Mouse (Mus musculus) B cell, adult 2 months (primary cell): Measurements from ENCODE around the gene Per1.

Experiments
- DNase-seq, 2 experiments: peaks; one replicate each; pipeline ENCODE4 v3.0.0; 2022

Gene Per1

DNA sequence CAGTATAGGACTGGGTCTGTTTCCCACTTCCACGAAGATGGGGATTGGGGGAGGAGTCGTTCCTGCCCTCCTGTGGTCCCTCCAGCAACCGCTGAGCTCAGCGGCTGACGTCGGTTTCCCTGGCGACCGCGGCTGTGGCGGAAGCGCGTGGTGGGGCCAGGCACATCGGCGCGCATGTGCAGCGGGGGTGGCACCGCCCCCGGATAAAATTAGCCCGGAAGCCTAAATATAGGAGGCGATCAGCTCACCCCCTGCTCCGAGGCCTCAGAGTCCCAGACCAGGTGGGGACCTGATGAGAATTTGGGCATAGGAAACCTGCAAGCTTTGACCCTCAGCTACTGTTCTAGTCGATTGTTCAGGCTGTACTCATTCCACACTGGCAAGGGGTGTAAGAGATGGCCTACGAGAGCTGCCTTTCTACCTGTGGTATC is 4.9 kb downstream of the Per1 start:
- peak; percentile 95 for DNase-seq

DNA sequence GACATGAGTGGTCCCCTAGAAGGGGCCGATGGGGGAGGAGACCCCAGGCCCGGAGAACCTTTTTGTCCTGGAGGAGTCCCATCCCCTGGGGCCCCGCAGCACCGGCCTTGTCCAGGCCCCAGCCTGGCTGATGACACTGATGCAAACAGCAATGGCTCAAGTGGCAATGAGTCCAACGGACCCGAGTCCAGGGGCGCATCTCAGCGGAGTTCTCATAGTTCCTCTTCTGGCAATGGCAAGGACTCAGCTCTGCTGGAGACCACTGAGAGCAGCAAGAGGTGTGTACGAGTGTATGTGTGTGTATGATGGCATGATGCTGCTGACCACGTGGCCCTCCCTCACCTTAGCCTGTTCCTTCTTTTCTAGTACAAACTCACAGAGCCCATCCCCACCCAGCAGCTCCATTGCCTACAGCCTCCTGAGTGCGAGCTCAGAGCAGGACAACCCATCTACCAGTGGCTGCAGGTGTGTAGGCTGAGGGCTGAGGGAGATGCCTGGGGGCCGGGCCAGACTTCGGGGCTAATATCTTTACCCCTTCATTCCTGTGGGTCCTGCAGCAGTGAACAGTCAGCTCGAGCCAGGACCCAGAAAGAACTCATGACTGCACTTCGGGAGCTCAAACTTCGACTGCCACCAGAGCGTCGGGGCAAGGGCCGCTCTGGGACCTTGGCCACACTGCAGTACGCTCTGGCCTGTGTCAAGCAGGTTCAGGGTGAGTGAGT is 5.8 kb downstream of the Per1 start:
- DNase-seq, result peak; percentile 29 to 30

DNA sequence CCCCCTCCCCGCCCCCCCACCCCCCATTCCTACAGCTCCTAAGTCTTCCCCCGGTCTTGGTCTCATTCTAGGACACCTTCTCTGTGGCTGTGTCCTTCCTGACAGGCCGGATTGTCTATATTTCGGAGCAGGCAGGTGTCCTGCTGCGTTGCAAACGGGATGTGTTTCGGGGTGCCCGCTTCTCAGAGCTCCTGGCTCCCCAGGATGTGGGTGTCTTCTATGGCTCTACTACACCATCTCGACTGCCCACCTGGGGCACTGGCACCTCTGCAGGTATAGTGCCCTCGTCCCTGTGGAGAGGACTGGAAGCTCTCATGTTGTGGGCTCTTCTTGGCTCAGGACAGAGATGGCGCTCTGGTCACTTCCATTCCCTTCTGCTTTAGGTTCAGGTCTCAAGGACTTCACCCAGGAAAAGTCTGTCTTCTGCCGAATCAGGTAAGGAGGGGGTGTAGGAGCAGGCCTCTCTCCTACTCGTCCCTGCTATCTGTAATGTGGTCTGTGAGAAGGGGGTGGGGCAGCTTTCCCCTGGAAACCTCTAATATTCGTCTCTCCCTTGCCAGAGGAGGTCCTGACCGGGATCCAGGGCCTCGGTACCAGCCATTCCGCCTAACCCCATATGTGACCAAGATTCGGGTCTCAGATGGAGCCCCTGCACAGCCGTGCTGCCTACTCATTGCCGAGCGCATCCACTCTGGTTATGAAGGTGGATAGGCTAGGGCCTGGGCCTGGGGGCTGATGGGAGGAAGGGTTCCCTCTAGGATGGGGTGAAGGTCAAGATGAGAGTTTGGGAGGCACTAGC is 6.8 kb downstream of the Per1 start:
- DNase-seq, result peak in 1 of 2 experiments; percentile 11

DNA sequence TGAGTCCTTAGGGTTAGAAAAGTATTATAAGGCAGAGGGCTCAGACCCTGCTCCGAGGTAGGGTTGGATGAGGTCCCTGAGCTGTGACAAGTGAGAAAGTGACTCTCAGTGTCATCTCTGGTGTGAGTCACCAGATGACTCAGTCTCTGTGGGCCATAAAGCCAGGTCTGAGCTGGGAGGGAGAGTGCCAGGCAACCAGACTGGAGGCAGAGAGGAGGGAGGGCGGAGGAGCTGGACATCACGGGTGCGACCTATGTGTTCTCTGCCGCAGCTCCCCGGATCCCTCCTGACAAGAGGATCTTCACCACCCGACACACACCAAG is 7.3 kb downstream of the Per1 start:
- DNase-seq, result peak in 1 of 2 experiments; percentile 9

DNA sequence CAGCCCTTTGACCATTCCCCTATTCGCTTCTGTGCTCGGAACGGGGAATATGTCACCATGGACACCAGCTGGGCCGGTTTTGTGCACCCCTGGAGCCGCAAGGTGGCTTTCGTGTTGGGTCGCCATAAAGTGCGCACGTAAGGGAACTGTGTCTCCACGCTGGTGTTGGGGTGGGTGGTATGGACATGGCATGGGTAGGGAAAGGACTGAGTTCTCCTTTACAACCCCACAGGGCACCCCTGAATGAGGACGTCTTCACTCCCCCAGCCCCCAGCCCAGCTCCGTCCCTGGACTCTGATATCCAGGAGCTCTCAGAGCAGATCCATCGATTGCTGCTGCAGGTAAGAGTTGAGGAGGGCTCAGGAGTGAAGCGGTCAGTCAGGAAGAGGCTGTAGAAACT is 8.1 kb downstream of the Per1 start:
- DNase-seq, result peak in 1 of 2 experiments; percentile 10

DNA sequence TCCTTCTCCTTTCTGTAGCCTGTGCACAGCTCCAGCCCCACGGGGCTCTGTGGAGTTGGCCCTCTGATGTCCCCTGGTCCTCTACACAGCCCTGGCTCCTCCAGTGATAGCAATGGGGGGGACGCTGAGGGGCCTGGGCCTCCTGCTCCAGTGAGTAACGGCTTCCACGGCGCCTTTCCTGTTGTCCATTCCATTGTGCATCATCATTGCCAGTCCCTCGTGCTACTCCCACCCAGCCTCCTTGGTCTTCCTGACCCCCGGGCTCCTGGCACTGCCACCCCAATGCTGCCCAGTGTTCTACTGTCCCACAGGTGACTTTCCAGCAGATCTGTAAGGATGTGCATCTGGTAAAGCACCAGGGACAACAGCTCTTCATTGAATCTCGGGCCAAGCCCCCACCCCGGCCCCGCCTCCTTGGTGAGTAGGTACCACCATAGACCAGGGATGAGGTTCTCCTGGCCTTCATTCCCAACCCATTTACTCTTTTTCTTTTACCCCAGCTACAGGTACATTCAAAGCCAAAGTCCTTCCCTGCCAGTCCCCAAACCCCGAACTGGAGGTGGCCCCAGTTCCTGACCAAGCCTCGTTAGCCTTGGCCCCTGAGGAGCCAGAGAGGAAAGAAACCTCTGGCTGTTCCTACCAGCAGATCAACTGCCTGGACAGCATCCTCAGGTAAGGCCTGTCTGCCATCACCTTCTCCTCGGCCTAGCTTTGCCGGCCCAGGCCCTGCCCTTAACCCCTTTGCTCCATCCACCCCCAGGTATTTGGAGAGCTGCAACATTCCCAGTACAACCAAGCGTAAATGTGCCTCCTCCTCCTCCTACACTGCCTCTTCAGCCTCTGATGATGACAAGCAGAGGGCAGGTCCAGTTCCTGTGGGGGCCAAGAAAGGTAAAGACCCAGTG is 8.8 kb downstream of the Per1 start:
- DNase-seq, result peak; percentile 5 to 14

DNA sequence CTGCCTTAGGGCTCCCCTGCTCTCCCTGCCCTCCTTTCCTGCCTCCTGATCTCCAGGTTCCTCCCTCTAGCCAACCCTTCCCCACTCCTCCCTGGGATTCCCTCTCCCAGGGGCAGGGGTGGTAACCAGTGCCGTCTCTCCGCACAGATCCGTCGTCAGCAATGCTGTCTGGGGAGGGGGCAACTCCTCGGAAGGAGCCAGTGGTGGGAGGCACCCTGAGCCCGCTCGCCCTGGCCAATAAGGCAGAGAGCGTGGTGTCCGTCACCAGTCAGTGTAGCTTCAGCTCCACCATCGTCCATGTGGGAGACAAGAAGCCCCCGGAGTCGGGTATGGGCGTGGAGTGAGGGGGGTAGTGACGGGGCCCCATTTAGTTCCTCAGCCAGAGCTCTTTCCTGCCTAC is 9.5 kb downstream of the Per1 start:
- peak; percentile 8 to 16 for DNase-seq

DNA sequence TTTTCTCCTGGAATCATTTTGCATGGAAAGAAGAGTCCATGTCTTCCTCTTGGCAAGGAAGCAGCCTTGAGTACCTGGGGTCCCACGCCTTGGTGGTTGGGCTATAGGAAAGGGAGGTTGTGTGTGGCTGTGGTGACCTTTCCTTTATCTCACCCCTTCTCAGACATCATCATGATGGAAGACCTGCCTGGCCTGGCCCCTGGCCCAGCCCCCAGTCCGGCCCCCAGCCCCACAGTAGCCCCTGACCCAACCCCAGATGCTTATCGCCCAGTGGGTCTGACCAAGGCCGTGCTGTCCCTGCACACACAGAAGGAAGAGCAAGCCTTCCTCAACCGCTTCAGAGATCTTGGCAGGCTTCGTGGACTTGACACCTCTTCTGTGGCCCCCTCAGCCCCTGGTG is 10.2 kb downstream of the Per1 start:
- peak in 1 of 2 experiments; percentile 7 for DNase-seq

DNA sequence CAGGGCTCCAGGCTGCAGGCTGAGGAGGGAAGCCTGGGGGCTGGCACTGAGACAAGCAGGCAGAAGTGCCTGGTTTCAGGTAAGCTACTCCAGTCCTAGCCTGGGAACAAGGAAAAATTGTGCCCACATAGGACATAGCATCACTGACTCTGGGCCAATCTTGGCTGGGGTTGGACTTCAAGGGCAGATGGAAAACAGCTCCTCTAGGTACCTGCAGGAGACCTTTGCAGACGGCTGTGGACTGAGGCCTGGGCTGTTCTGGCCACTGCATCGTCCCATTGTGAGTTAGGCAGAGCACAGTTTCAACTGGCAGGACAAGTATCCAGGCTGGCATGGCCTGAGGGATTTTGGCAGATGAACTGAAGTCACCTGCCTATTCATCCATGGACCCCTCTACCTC is 10.8 kb downstream of the Per1 start:
- peak in 1 of 2 experiments; percentile 29 for DNase-seq

DNA sequence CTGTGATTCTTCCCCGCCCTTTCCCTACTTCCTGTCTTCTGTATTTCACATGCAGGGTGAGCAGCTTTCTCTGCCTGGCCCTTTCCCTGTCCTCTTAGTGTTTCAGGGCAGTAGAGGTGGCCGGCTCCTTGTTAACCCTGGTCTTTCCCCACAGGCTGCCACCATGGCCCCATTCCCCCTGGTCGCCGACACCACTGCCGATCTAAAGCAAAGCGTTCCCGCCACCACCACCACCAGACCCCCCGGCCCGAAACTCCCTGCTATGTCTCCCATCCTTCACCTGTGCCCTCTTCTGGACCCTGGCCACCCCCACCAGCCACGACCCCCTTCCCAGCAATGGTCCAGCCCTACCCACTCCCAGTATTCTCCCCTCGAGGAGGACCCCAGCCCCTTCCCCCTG is 11.3 kb downstream of the Per1 start:
- DNase-seq, result peak; percentile 29 to 35

DNA sequence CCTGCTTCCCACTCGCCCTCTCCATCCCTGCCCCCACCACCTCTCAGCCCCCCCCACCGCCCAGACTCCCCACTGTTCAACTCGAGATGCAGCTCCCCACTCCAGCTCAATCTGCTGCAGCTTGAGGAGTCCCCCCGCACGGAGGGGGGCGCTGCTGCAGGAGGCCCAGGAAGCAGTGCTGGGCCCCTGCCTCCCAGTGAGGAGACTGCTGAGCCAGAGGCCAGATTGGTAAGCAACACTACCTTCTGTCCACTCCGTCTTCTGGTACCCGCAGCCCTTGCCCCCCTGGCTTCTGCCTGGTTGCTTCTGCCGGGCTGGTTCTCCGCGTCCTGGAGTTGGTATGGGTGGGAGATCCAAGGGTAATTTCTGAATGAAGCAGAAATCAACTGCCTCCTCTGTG is 11.8 kb downstream of the Per1 start:
- DNase-seq, result no peak

DNA sequence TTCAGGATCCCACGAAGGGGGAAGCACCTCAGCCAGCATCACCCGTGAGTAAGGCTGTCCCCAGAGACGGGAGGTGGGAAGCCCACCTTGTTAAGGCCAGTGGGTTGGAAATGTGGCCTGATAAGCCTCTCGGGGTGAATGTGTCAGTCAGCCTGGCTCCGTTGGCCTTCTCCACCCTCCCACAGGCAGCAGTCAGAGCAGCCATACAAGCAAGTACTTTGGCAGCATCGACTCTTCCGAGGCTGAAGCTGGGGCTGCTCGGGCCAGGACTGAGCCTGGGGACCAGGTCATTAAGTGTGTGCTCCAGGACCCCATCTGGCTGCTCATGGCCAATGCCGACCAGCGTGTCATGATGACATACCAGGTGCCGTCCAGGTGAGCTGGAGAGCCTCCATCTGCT is 12.7 kb downstream of the Per1 start:
- peak; percentile 24 to 33 for DNase-seq

DNA sequence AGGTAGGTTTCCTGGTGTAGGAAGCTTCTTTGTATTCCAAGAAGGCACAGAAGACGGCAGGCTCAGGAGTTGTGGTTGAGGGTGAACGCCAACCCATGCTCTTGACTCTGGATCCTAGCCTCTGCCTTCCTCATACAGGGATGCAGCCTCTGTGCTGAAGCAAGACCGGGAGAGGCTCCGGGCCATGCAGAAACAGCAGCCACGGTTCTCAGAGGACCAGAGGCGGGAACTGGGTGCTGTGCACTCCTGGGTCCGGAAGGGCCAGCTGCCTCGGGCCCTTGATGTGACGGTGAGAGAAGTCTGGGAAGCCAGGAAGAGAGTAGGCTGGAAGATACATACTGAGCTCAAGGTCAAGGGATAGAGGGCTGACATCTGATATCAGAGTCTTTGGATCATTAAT is 13.2 kb downstream of the Per1 start:
- peak; percentile 12 to 15 for DNase-seq

DNA sequence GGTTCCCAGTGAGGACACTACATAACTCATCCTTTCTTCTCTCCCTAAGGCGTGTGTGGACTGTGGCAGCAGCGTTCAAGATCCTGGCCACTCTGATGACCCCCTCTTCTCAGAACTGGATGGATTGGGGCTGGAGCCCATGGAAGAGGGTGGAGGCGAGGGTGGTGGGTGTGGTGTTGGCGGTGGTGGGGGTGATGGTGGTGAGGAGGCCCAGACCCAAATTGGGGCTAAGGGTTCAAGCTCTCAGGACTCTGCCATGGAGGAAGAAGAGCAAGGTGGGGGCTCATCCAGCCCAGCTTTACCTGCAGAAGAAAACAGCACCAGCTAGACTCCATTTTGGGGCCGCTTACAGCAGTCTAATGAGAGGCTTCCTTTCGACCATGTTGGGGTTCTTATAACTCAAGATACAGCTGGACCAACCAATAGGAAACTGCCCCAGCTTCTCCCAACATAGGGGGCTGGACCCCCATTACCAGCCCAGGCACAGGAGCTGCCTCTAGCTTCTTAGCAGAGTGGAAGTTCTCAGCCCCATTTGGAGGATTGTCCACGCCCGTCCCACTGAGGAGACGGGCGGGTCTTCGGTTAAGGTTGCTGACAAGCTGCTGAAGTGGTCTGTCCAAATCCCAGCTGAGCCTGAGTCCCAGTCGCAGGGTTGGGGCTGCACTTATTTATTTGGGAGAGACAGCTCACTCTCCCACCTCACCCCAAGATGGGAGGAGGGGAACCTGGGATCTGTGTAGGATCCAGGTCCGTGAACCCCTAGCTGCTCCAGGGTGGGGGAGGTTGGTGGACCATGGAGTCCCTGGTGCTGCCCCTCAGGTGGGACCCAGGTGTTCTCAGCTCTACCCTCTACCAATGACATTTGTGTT is 14.2 kb downstream of the Per1 start:
- DNase-seq, result peak; percentile 33 to 34

DNA sequence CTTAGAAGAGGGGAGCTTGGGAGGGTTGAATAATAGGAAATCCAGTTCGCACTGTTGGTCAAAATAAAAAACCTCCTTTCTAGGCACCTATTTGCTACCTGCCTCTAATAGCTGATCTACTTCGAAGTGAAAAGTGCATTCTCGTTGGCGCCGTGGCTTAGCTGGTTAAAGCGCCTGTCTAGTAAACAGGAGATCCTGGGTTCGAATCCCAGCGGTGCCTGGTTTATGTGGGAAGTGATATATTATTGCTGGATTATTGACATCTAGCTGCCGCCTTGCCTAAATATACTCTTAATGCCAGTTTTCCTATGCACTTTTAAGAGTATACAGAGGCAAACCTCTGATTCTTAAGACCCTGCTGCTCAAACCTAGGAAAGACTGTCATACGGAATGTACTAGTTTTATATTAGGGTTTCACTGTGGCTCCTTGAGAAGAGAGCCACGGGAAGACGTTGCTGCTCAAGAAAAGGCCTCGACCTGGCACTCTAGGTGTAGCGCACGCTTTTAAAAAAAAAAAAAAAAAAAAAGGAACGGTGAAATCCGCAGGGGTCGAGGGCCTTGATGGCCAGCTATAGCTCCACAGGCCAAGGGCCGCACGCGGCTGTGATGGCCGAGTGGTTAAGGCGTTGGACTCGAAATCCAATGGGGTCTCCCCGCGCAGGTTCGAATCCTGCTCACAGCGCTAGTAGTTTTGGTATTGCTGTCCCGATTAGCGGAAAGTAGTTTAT is 15.5 kb downstream of the Per1 start:
- peak; percentile 95 for DNase-seq

DNA sequence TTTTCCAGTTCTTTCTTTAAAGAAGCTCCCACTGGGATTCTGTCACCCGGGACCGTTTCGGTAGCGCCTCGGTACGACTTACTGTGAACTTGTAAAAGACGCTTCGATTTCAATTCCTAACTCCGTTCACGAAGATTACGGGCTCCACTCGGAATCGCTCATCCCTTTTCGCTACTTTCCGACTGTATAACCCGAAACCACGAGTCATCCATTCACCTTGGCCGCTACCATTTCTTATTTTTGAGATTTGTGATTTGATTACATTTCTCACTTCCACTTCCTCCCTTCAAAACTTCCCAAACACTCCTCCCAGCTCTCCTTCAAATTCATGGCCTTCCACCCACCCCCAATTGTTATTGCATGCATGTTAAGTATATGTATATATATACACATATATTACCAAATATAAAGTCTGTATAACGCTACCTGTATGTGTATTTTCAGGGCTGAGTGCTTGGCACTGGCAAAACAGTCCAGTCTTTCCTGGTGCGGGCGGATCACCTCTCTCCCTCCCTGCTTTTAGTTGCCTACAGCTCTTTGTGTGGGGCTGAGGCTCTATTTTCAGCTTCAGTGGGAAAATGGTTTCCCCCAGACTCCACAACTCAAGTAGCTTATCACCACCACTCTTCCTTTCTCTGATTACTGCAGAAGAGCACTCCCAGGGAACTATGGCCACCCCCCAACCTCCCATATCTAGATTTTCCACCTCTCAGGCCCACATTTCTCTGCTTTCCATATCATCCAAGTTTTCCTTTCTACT is 16.2 kb downstream of the Per1 start:
- peak in 1 of 2 experiments; percentile 20 for DNase-seq

DNA sequence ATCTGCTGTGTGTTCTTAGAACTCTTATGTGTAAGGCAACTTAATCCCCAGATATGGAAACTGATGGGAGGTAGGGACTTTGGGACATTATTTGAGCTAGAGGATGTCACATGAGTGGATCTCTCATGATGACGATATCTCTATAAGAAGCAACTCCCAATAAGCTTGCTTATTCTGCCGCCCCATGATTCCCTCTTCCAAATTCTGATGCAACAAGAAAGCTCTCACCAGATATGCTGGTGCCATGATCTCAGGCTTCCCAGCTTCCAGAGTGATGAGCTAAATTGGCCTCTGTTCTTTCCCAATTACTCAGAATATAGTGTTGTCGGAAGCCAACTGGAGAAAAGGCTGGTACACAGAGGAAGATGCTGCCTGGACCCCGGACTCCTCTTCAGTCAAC is 16.8 kb downstream of the Per1 start:
- peak; percentile 6 to 10 for DNase-seq

DNA sequence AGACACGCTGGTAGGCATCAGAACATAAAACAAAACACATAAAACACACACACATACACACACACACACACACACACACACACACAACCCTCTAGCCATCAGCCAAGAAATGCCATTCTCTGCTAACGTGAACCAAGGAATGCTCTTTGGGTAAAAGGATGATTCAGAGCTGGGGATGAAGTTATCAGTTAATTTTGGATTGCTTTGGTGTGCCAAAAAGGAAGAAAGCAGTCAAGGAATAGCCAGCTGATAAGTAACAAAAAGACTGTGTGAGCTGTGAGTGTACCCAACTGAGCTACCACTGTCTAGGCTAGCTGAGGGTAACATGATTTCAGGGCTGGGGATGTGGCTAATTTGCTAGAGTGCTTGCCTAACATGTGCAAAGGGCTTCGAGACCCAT is 19.0 kb downstream of the Per1 start:
- no peak for DNase-seq

DNA sequence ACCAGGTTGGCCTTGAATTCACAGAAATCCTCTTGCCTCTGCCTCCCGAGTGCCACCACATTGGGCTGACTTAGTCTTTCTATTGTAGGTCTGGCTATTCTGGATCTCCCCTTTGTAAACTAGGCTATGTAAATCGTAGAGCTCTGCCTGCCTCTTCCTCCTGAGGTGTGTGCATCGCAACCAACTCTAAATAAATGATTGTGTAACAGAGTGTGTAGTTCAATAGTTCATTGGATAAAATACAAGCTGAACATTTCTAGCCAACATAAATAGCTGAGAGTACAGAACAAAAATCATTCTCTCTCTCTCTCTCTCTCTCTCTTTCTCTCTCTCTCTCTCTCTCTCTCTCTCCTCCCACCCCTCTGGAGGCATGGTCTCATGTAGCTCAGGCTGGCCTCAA is 19.6 kb downstream of the Per1 start:
- no peak for DNase-seq

DNA sequence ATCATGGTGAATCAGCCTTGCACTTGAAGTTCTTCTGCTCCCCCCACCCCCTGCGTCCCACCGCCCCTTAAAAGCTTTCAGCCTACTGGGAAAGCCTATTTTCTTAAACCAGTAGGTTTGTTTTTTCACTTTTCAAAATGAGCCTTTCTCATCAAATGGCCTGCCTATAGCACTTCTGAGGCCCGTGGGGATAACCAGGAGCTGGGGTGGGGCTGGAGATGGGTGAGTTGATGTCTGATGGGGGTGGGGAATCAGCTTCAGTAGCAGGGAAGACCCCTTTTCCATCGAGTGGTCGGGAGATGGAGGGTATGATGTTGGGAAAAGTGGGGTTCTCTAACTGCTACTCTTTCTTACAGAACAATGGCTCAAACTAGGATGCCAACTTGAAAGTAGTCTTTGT is 21.8 kb downstream of the Per1 start:
- no peak for DNase-seq
